Mouse (Mus musculus) Patski (cell line): Measurements from ENCODE around the gene Ptprm. TPM values are rescaled to one million over a fixed set of nuclear protein-coding genes. Genes with fewer than 3 reads are reported as not detected.

Experiments used
- ATAC-seq: fragments of 100-300 bp; one replicate; pipeline ENCODE4 v1.8.0; 2021
- CTCF ChIA-PET: fragments of 350-600 bp; sonication (Branson Sonifier 250); formaldehyde crosslinking; loops from one replicate; lab custom pipeline; 2022; ENCODE audit warnings: inconsistent platforms; lab: Charles Lee
- POLR2A ChIA-PET: fragments of 350-600 bp; sonication (Branson Sonifier 250); formaldehyde crosslinking; loops from one replicate; lab custom pipeline; 2022; ENCODE audit warnings: antibody characterized with exemption, inconsistent platforms; lab: Charles Lee
- DNase-seq: peaks from one replicate; pipeline ENCODE4 v3.0.0-alpha.2; 2011; ENCODE audit warnings: low read depth, low spot score
- H3K27me3 ChIP-seq: fragments of 371-371 bp; one replicate; pipeline ENCODE4 v1.5.1; 2021
- CTCF ChIP-seq: fragments of 100-300 bp; IDR thresholded peaks from one replicate; pipeline ENCODE4 v1.5.1; 2021
- in situ Hi-C: fragments of 300-500 bp; cut with MboI; formaldehyde crosslinking; loops from 3 replicates; pipeline ENCODE4 v1.11.1; 2018; ENCODE audit warnings: low pct_unique_long_range_greater_than_20kb, mixed read lengths
- polyA plus RNA-seq: library from polyadenylated mRNA; unstranded; gene quantifications from one replicate; pipeline ENCODE4 v1.2.3, GENCODE M21; 2021

The Ptprm gene
- polyA plus RNA-seq, 1 experiment from 2014 or later = 43.7 TPM

DNA sequence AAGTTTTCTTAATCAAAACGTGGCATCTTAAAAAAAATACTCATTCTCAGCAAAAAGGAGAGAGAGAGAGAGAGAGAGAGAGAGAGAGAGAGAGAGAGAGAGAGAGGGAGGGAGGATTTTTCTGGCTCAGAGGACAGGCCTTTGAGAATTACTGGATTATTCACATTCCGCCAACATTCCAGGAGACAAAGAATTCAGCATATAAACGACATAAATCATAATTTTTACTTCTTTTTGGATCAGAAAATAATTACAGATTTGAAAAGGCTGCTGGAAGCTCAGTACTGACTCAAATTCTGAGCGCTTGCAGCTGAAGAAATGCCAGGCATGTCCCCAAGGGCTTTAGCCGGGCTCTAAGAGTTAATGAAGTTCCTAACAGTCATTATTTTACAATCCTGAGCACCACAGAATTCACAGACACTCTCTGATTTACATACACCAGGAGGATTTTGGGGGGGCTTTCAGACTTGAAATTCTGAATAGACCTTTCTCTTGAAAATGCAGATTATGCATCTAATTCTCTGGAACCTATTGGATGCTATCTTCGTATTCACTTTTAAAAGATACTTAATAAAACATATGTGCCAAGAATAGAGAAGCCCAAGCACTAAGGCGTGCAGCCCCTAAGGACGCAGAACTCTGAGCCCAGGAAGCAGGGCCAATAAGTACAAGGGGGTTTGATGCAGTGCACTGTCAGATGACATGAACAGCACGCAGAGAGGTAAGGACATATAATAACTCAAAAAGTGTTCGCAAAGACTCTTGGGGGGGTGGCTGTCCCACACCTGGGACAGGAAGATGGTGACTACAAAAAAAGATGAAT lies 112.1 kb downstream of the Ptprm start:
- in situ Hi-C loops = no loop called here
- ChIA-PET POLR2A (interaction anchor here (0.7 kb wide), 1 partner anchor 10 kb away, joined by 4 read pairs; no protein-coding TSS in a partner anchor), CTCF (interaction anchor here (0.8 kb wide), 1 partner anchor 110 kb away, joined by 3 read pairs; no protein-coding TSS in a partner anchor)
- DNase-seq (no peak), ATAC-seq (peak; percentile 12)
- TF ChIP-seq CTCF = peak; percentile 9
- H3K27me3 ChIP-seq = no peaks in the 10 kb centered on the region

DNA sequence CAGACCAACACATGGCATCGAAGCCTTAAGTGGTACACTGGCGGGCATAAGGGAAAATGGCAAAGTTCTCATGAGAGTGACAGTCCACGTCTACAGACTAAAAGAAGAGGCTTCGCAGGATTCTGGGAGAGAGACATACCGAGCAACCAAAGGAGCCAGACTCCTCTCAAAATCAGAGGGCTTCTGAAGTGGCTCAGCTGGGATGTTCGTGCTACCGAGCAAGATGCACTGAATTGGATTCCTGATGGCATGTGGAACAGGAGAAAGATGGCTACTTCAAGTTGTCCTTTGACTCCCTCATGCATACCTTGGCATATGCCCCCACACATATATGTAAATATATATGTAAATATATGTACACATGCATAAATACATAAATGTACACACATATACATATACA lies 115.4 kb downstream of the Ptprm start:
- no peak for TF ChIP-seq CTCF
- in situ Hi-C loops = no loop called here
- ATAC-seq (no peak), DNase-seq (no peak)
- ChIA-PET POLR2A (no interaction called here), CTCF (no interaction called here)
- H3K27me3 ChIP-seq = no peaks in the 10 kb centered on the region

DNA sequence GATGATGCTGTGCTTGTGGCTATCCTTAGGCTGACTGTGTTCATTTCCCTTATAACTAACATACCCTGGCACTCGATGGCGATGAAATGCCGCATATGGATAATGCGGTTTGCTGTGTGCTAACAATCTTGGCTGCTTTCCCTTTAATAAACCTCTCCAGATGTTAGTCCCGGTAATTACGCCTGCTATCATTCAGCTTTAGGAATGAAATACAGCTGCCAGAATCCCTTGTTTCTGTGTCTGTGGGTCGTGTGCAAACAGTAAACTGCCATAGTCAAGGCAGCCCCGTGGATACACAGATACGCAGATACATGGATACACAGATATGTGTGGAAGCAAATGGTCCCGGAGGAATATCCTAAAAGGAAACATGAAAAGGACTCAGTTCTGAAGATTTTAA lies 116.8 kb downstream of the Ptprm start:
- CTCF ChIA-PET = interaction anchor here (1.0 kb wide), 1 partner anchor 9 kb away, joined by 4 read pairs; no protein-coding TSS in a partner anchor
- H3K27me3 ChIP-seq = no peaks in the 10 kb centered on the region
- ATAC-seq (no peak), DNase-seq (no peak)
- POLR2A ChIA-PET = no interaction called here
- in situ Hi-C loops = no loop called here
- no peak for TF ChIP-seq CTCF

DNA sequence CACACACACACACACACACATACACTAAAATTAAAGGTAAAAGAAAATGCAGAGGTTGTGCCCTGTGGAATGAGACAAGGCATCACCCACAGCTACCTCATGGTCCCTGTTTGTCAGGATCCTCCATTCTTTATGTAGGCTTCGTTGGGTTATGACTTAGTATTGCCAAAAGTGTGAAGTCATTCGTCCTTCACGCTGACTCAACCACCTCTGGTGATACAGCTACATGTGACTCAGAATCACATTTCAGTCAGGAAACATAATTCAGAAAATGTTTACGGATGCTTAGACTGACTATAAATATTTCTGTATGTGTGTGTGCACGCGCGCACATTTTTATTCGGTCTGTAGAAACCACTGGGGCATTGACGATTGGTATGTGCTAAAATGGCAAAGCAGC lies 121.2 kb downstream of the Ptprm start:
- ChIA-PET CTCF (interaction anchor here (0.8 kb wide), 1 partner anchor 14 kb away, joined by 3 read pairs; no protein-coding TSS in a partner anchor), POLR2A (no interaction called here)
- ATAC-seq (peak; percentile 88), DNase-seq (peak; percentile 62)
- in situ Hi-C loops = no loop called here
- no peak for TF ChIP-seq CTCF
- H3K27me3 ChIP-seq = no peaks in the 10 kb centered on the region

DNA sequence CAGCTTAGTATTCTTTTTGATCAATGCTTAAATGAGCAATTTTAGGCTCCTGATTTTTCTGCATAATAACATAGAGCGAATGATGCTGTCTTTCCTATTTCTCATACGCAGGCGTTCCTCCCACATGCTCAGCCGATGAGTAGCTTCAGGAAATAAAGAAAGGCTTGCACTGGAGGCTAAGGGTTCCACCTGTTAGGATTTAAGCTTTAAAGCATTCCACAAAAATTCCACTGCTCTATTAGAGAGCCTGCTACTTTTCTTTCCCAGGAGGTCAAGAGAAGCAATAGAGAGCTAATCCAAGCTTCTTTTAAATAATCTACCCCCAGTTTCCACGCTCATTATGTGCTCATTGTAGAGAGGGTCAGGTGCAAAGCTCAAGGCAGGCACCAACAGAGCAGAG lies 127.3 kb downstream of the Ptprm start:
- no peaks in the 10 kb centered on the region for H3K27me3 ChIP-seq
- ChIA-PET POLR2A (no interaction called here), CTCF (interaction anchor here (0.8 to 1.2 kb wide), 2 partner anchors 8 to 86 kb away, joined by 3 to 5 read pairs; no protein-coding TSS in a partner anchor)
- DNase-seq (no peak), ATAC-seq (no peak)
- in situ Hi-C loops = no loop called here
- TF ChIP-seq CTCF = no peak

DNA sequence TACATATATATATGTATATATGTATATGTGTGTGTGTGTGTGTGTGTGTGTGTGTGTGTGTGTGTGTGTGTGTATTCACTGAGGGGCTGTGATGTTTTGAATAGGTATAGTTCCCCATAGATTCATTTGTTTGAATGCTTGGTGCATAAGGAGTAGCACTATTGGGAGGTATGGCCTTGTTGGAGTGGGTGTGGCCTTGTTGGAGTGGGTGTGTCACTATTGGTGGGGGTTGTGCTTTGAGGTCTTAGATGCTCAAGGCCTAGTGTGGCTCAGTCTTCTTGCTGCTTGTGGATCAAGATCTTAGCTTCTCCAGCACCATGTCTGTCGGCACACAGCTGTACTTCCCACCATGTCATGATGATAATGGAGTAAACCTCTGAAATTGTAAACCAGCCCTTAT lies 138.9 kb downstream of the Ptprm start:
- POLR2A ChIA-PET = interaction anchor here (0.6 kb wide), 1 partner anchor 273 kb away, joined by 3 read pairs; no protein-coding TSS in a partner anchor
- H3K27me3 ChIP-seq = no peaks in the 10 kb centered on the region
- CTCF ChIA-PET = interaction anchor here (1.2 to 1.3 kb wide), 2 partner anchors 13 kb away, joined by 3 to 4 read pairs; no protein-coding TSS in a partner anchor
- in situ Hi-C loops = no loop called here
- TF ChIP-seq CTCF = no peak
- no peak for DNase-seq
- no peak for ATAC-seq

DNA sequence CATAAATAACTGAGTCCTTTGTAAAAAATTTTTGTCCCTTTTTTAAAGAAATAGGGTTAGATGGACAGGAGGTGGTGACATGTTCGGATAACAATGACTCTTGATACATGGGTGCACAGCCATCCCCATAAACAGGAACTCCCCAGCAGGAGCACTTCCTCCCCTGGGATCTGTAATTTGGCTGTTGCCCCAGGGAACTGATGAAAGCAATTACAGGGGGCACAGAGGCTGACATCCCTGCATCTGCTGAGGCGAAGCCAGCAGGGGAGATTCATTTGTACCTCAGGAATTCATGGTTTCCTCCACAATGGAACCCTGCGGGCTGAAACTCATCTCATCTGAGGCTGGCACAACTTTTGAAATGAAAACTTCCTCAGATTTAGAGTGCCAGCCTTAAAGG lies 140.5 kb downstream of the Ptprm start:
- no peaks in the 10 kb centered on the region for H3K27me3 ChIP-seq
- ATAC-seq (peak; percentile 86), DNase-seq (peak; percentile 54)
- CTCF ChIA-PET = no interaction called here
- POLR2A ChIA-PET = no interaction called here
- in situ Hi-C loops = no loop called here
- no peak for TF ChIP-seq CTCF

DNA sequence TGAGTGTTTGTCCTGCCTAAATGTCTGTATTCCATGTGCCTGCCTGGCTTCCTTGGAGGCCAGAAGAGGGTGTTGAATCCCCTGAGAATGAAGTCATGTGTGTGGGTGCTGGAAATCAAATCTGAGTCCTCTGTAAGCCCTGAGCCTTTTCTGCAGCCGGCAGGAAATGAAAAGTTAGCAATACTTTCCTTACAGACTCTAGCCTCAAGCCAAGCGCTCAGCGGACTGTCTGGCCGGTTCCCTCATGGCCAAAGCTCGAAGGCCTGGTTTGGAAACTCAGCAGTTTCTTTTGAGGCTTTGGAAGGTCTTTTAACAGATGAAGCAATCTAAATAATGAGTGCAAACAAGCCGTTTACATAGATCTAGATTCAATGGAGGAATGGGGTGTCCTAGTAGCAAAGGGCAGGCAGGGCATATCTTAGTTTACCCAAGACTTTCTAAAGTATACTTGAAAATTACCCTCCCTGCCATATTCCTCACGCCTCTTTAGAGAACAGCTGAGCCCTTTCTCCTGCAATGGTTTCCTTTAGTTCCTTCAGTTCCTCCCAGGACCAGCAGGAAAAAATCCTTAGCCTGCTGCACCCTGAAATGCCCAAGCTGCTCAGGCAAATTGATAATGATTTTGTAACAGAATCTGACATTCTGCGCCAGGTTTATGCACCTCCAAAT lies 144.4 kb downstream of the Ptprm start:
- TF ChIP-seq CTCF = no peak
- ChIA-PET CTCF (interaction anchor here (1.5 kb wide), 1 partner anchor 13 kb away, joined by 5 read pairs; no protein-coding TSS in a partner anchor), POLR2A (no interaction called here)
- DNase-seq (no peak), ATAC-seq (no peak)
- in situ Hi-C loops = no loop called here
- no peaks in the 10 kb centered on the region for H3K27me3 ChIP-seq

DNA sequence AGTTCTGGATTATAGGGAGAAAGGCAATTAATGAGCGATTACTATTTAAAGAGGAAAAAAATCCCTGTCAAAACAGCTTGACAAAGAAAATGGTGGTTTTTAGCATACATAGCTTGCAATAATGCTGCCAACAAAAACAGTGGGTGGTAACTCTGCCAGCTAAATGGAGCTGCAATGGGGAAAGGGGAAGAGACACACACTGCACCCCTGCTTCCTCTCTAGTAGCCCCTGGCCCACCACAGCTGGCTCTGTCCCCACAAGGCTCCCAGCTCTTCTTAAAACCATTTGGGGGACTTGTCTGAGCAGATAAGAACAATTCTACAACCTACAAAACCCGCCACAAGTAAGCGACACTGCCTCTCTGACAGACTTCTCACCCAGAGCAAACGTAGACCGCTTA lies 145.7 kb downstream of the Ptprm start:
- no peak for DNase-seq
- no peak for ATAC-seq
- in situ Hi-C loops = no loop called here
- TF ChIP-seq CTCF = no peak
- no peaks in the 10 kb centered on the region for H3K27me3 ChIP-seq
- POLR2A ChIA-PET = interaction anchor here (0.7 kb wide), 1 partner anchor 110 kb away, joined by 3 read pairs; no protein-coding TSS in a partner anchor
- CTCF ChIA-PET = interaction anchor here (1.3 to 1.5 kb wide), 2 partner anchors 11 to 12 kb away, joined by 3 to 5 read pairs; no protein-coding TSS in a partner anchor

DNA sequence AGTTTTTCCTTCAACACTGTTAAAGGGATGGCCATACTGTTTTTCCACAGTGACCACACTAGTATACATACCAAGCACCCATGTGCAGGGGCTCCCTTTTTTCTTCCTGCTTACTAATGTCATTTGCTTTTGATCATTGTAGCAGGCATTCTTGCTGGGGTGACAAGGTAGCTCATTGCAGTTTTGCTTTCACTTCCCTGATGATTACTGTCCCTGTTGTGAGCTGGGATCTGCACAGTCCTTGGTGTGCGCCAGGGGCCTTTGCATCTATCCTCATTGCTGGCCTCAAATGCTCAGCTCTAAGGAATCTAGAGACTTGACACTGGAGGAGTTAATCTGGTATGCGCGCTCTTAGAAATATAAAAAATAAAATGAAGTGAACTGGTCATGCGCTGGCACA lies 147.3 kb downstream of the Ptprm start:
- ATAC-seq (no peak), DNase-seq (no peak)
- ChIA-PET CTCF (interaction anchor here (1.3 kb wide), 1 partner anchor 12 kb away, joined by 3 read pairs; no protein-coding TSS in a partner anchor), POLR2A (no interaction called here)
- H3K27me3 ChIP-seq = no peaks in the 10 kb centered on the region
- in situ Hi-C loops = no loop called here
- no peak for TF ChIP-seq CTCF
